Mouse (Mus musculus) hindbrain, embryonic 14.5 days (tissue): ENCODE data around the gene Gnl2. TPM values are rescaled to one million over a fixed set of nuclear protein-coding genes. Genes with fewer than 3 reads are reported as not detected.

ENCODE experiments used
- ATAC-seq: fragments of 200-750 bp; cut with Nextera tagmentation; 2 replicates; pipeline ENCODE4 v1.8.0; 2017; ENCODE audit warnings: moderate number of reproducible peaks, mild to moderate bottlenecking, moderate TSS enrichment, moderate library complexity; ENCODE audit not compliant: low FRiP score
- DNase-seq: peaks from one replicate; pipeline ENCODE4 v3.0.0-alpha.2; 2015; ENCODE audit warnings: low spot score
- H3K27ac ChIP-seq: fragments of 300-500 bp; sonication (generic); 2 replicates; pipeline ENCODE4 v1.5.1; 2014; ENCODE audit warnings: mild to moderate bottlenecking, moderate library complexity
- H3K27me3 ChIP-seq: fragments of 300-500 bp; sonication (generic); 2 replicates; pipeline ENCODE4 v1.6.1; 2014; ENCODE audit warnings: mild to moderate bottlenecking, low read length, mixed read lengths; ENCODE audit not compliant: control insufficient read depth, insufficient read depth
- H3K36me3 ChIP-seq: fragments of 300-500 bp; sonication (generic); replicated peaks from 2 replicates; pipeline ENCODE4 v1.6.1; 2014; ENCODE audit not compliant: control insufficient read depth, insufficient read depth
- H3K4me1 ChIP-seq: fragments of 300-500 bp; sonication (generic); replicated peaks from 2 replicates; pipeline ENCODE4 v1.6.1; 2014; ENCODE audit warnings: antibody characterized with exemption, low read length, mixed read lengths; ENCODE audit not compliant: control insufficient read depth, insufficient read depth
- H3K4me2 ChIP-seq: fragments of 300-500 bp; sonication (generic); replicated peaks from 2 replicates; pipeline ENCODE4 v1.6.1; 2014; ENCODE audit warnings: mild to moderate bottlenecking, moderate library complexity
- H3K4me3 ChIP-seq: fragments of 300-500 bp; sonication (generic); replicated peaks from 2 replicates; pipeline ENCODE4 v1.5.1; 2014; ENCODE audit warnings: mild to moderate bottlenecking, low read length
- H3K9ac ChIP-seq: fragments of 300-500 bp; sonication (generic); 2 replicates; pipeline ENCODE4 v1.6.1; 2014
- H3K9me3 ChIP-seq: fragments of 300-500 bp; sonication (generic); 2 replicates; pipeline ENCODE4 v1.6.1; 2016; ENCODE audit warnings: low read length; ENCODE audit not compliant: control insufficient read depth
- WGBS: fragments of 180-500 bp; shearing (Covaris S2); extraction: QIAGEN DNeasy Blood & Tissue Kit; methylation state at CpG from one replicate; pipeline ENCODE4 v1.1.7; 2014; 5-methylcytosine and 5-hydroxymethylcytosine counted together
- polyA plus RNA-seq: library from polyadenylated mRNA; unstranded; fragments of >200 nt; fragmentation: Nextera tagmentation; extraction: Ambion mirVana; gene quantifications from 2 replicates; pipeline ENCODE4 v1.2.1, GENCODE M21; 2014

Gene Gnl2
- polyA plus RNA-seq, 1 experiment from 2014 or later, result 81.6 TPM

- no peaks in the 10 kb centered on the region for H3K27me3 ChIP-seq
- H3K9ac ChIP-seq, result peak within 1 kb of the TSS; percentile 84
- ATAC-seq (peak; percentile 36; the same call in 1 of the 2 replicates), DNase-seq (peak; percentile 61)
- WGBS, result 3% methylated on average over 26 of the region's 26 CpGs
- H3K4me3 ChIP-seq, result peak within 1 kb of the TSS; percentile 94
- no peak within 1 kb of the TSS for H3K27ac ChIP-seq
- H3K36me3 ChIP-seq, result peaks cover 20% of the 10 kb centered on the region
- peak within 1 kb of the TSS; percentile 73 for H3K4me2 ChIP-seq
- peaks cover 15% of the 10 kb centered on the region for H3K4me1 ChIP-seq
- no peaks in the 10 kb centered on the region for H3K9me3 ChIP-seq
Observed at GRCm38 (mm10) chr4:125065517-125066307, 49.3 kb downstream of the Gnl2 start, which contains the start of gene Dnali1. Gene Dnali1 (minus strand): TSS chr4:125065703.

- peaks cover 15% of the 10 kb centered on the region for H3K4me1 ChIP-seq
Observed at GRCm38 (mm10) chr4:125066490-125067370, 50.3 kb downstream of the Gnl2 start, which contains the start of gene Snip1. Gene Snip1 (plus strand): TSS chr4:125066672.

DNA sequence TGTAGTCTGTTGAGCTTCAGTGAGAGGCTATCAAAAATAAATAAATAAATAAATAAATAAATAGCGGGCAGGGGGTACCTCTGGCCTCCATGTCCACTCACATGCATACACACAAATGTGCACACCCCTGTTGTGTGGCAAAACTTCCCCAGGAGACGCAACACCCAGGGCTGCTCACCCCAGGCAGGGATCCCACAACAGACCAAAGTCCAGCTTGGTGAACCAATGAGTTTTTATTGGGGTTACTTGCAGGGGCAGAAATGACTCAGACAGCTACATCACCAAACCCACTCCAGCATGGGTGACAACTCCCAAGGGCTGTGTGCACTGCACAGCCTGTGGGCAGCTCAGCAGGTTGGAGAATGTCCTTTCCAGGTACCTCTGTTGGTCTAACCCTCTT, 61.3 kb downstream of the Gnl2 start:
- no peaks in the 10 kb centered on the region for H3K9me3 ChIP-seq
- DNase-seq, result no peak
- no peaks in the 10 kb centered on the region for H3K4me1 ChIP-seq
- no peak overlapping the region for H3K4me3 ChIP-seq
- no peak overlapping the region for H3K27ac ChIP-seq
- H3K9ac ChIP-seq, result no peak overlapping the region
- 96% methylated on average over 2 of the region's 2 CpGs for WGBS
- H3K36me3 ChIP-seq, result peaks cover 44% of the 10 kb centered on the region
- no peak overlapping the region for H3K4me2 ChIP-seq
- no peak for ATAC-seq
- H3K27me3 ChIP-seq, result no peaks in the 10 kb centered on the region

More at GRCm38 (mm10) chr4:125066490-125067370, 50.3 kb downstream of the Gnl2 start, which contains the start of gene Snip1:
- WGBS, result under 1% methylated on average over 74 of the region's 78 CpGs
- Histone ChIP-seq H3K9me3 (no peaks in the 10 kb centered on the region), H3K27me3 (no peaks in the 10 kb centered on the region), H3K36me3 (peaks cover 30% of the 10 kb centered on the region), H3K9ac (peak within 1 kb of the TSS; percentile 84), H3K27ac (no peak within 1 kb of the TSS), H3K4me3 (peak within 1 kb of the TSS; percentile 94), H3K4me2 (peak within 1 kb of the TSS; percentile 73)
- ATAC-seq (peak; percentile 92), DNase-seq (peak; percentile 95)

DNA sequence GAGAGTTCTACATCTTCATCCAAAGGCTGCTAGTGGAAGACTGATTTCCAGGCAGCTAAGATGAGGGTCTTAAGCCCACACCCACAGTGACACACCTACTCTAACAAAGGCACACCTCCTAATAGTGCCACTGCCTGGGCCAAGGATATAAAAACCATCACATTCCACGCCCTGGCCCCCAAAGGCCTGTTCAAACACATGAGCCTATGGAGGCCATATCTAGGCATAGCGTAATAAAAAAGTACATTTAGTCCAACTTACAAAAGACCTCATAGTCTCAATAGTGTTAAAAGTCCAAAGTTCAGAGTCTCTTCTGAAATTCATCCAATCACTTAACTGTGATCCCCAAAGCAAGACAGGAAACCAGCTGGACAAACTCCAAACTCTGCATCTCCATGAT, 62.3 kb downstream of the Gnl2 start:
- DNase-seq (no peak), ATAC-seq (no peak)
- Histone ChIP-seq H3K36me3 (peaks cover 34% of the 10 kb centered on the region), H3K4me2 (no peak overlapping the region), H3K4me1 (no peaks in the 10 kb centered on the region), H3K9me3 (no peaks in the 10 kb centered on the region), H3K27ac (no peak overlapping the region), H3K27me3 (no peaks in the 10 kb centered on the region), H3K4me3 (no peak overlapping the region), H3K9ac (no peak overlapping the region)
- 95% methylated on average over 2 of the region's 2 CpGs for WGBS

GRCm38 (mm10) chr4:125084403-125085345, 68.3 kb downstream of the Gnl2 start, which contains the start of gene Meaf6:
Gene Meaf6 (plus strand): TSS chr4:125085134.
- ATAC-seq, result peak; percentile 92

DNA sequence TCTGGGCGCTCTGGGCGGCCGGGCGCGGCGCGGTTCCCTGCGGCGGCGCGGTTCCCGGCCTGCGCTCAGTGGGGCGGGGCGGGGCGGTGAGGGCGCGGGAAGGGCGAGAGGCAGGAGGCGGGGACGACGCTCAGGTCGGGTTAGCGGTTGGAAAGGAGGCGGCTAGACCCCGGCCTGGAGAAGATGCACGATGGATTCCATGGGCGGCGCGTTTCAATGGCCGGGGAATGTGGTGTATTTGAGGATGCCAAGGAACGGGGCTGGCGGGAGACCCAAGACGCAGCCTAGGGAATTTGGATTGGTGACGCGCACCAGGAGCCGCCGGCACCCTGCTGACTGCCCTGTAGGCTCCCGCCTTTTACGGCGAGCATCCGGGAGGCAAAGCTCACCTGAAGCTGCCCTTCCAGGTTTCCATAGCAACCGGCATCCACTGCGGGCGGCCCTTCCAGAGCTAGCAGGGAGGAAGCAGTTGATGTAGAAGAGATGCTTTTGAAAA, 69.0 kb downstream of the Gnl2 start:
- peak; percentile 92 for ATAC-seq
- peaks cover 10% of the 10 kb centered on the region for H3K4me1 ChIP-seq
- no peaks in the 10 kb centered on the region for H3K9me3 ChIP-seq
- peak overlapping the region; percentile 83 for H3K4me3 ChIP-seq
- peaks cover 39% of the 10 kb centered on the region for H3K36me3 ChIP-seq
- H3K9ac ChIP-seq, result peak overlapping the region; percentile 89
- DNase-seq, result peak; percentile 72
- peak overlapping the region; percentile 81 for H3K4me2 ChIP-seq
- WGBS, result 1% methylated on average over 42 of the region's 45 CpGs
- no peaks in the 10 kb centered on the region for H3K27me3 ChIP-seq
- peak overlapping the region; percentile 99 for H3K27ac ChIP-seq

More at GRCm38 (mm10) chr4:125084403-125085345, 68.3 kb downstream of the Gnl2 start, which contains the start of gene Meaf6:
- Histone ChIP-seq H3K27ac (peak within 1 kb of the TSS; percentile 99), H3K4me2 (peak within 1 kb of the TSS; percentile 81), H3K9me3 (no peaks in the 10 kb centered on the region), H3K36me3 (peaks cover 32% of the 10 kb centered on the region), H3K27me3 (no peaks in the 10 kb centered on the region), H3K4me1 (peaks cover 10% of the 10 kb centered on the region), H3K4me3 (peak within 1 kb of the TSS; percentile 83), H3K9ac (peak within 1 kb of the TSS; percentile 89)
- DNase-seq, result peak; percentile 94
- 1% methylated on average over 56 of the region's 63 CpGs for WGBS

DNA sequence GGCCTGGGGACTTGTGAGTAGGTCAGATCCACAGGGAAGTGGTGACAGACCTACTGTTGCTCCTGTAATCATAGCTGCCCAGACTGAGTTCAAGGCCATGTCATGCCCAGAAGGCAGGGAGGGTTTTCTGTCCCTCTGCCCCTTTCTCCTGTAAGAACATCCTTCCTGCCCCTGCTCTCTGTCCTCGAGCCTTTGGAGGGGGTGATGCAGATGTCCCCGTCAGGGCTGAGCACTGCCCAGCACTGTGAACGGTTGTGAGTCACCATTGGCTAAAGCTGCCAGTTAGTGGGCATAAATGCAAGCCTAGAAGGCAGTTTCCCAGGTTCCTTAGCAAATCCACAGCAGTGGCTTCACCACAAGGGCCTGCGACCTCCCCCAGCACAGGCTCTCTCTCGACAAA, 76.6 kb downstream of the Gnl2 start:
- no peaks in the 10 kb centered on the region for H3K27me3 ChIP-seq
- H3K9ac ChIP-seq, result no peak overlapping the region
- H3K36me3 ChIP-seq, result peaks cover 66% of the 10 kb centered on the region
- no peak for DNase-seq
- H3K4me3 ChIP-seq, result no peak overlapping the region
- WGBS, result 92% methylated on average over 5 of the region's 5 CpGs
- H3K4me2 ChIP-seq, result no peak overlapping the region
- no peaks in the 10 kb centered on the region for H3K4me1 ChIP-seq
- H3K27ac ChIP-seq, result no peak overlapping the region
- H3K9me3 ChIP-seq, result no peaks in the 10 kb centered on the region
- no peak for ATAC-seq

- no peak for ATAC-seq
- DNase-seq, result no peak
- H3K9ac ChIP-seq, result no peak overlapping the region
- H3K4me2 ChIP-seq, result no peak overlapping the region
- peaks cover 36% of the 10 kb centered on the region for H3K36me3 ChIP-seq
- no peaks in the 10 kb centered on the region; the same call in 1 of the 2 replicates for H3K4me1 ChIP-seq
- WGBS, result 97% methylated on average over 5 of the region's 5 CpGs
- no peaks in the 10 kb centered on the region for H3K9me3 ChIP-seq
- no peak overlapping the region for H3K27ac ChIP-seq
- no peaks in the 10 kb centered on the region for H3K27me3 ChIP-seq
- no peak overlapping the region for H3K4me3 ChIP-seq
Observed at GRCm38 (mm10) chr4:125096066-125096465, 79.7 kb downstream of the Gnl2 start.
